Mouse (Mus musculus): ENCODE results near the gene Mapkapk2. TPM values are rescaled to one million over a fixed set of nuclear protein-coding genes. Genes with fewer than 3 reads are reported as not detected.

The Mapkapk2 gene
- polyA plus RNA-seq, 1 experiment from 2014 or later, result 35.9 TPM

DNA sequence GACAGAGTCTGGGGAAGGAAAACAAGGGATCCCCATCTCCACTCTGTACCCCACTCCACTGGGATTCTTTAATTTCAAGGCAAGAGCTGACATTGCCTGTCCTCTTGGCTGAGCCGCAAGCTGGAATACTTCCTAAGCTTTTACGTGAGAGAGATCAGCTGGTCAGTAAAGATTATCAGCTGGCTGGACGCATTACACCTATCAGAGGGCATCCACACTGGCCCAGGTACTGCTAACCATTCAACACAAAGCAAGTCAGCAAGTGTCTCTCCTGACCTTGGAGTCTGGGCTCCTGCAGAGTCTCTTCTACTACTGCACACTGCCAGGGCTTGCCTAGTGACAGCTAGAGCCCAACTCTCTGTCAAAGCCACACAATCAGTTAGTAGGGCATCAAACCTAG, 6.1 kb downstream of the Mapkapk2 start:
- Histone ChIP-seq H3K4me3 (ENCODE audit: low read depth, low read length) (no peak overlapping the region), H3K27me3 (replicated peaks; ENCODE audit: control insufficient read depth, insufficient read depth, low read length) (no peaks in the 10 kb centered on the region), H3K36me3 (ENCODE audit: control insufficient read depth, insufficient read depth) (no peaks in the 10 kb centered on the region), H3K9ac (ENCODE audit: low read depth, low read length) (no peak overlapping the region), H3K27ac (ENCODE audit: low read depth, low read length) (no peak overlapping the region), H3K4me2 (replicated peaks; ENCODE audit: low read depth) (no peak overlapping the region), H3K9me3 (ENCODE audit: control insufficient read depth) (no peaks in the 10 kb centered on the region), H3K4me1 (replicated peaks; ENCODE audit: control insufficient read depth, insufficient read depth, low read length) (peaks cover 31% of the 10 kb centered on the region)
- no peak for ATAC-seq
- 62% methylated on average over 3 of the region's 3 CpGs for WGBS
- TF ChIP-seq CTCF (IDR thresholded peaks at IDR 0.05; ENCODE audit: low read depth), result no peak

DNA sequence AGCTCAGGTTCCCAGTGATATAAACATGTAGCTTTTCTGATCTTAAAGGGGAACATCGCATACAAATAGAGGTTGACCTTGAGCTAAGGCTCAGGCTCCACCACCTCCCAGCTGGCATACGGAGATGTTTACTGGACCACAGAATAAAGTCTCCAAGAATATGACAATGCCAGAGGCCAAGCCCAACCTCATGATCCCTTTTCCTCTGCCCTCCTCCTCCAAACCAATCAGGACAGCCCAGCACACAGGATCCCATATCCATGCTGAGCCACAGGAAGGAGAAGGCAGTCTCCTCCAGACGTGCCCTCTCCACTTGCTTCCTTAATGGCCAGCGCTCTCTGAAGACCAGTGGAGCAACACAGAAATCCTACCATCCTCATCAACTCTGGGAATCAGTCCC, 6.7 kb downstream of the Mapkapk2 start:
- Histone ChIP-seq H3K27me3 (replicated peaks; ENCODE audit: control insufficient read depth, insufficient read depth, low read length) (no peaks in the 10 kb centered on the region), H3K9me3 (ENCODE audit: control insufficient read depth) (no peaks in the 10 kb centered on the region), H3K36me3 (ENCODE audit: control insufficient read depth, insufficient read depth) (no peaks in the 10 kb centered on the region), H3K4me2 (replicated peaks; ENCODE audit: low read depth) (no peak overlapping the region; the same call in 1 of the 2 replicates), H3K9ac (ENCODE audit: low read depth, low read length) (no peak overlapping the region), H3K27ac (ENCODE audit: low read depth, low read length) (no peak overlapping the region), H3K4me1 (replicated peaks; ENCODE audit: control insufficient read depth, insufficient read depth, low read length) (peaks cover 31% of the 10 kb centered on the region), H3K4me3 (ENCODE audit: low read depth, low read length) (no peak overlapping the region)
- 59% methylated on average over 4 of the region's 4 CpGs for WGBS
- no peak for TF ChIP-seq CTCF (IDR thresholded peaks at IDR 0.05; ENCODE audit: low read depth)
- no peak for ATAC-seq

DNA sequence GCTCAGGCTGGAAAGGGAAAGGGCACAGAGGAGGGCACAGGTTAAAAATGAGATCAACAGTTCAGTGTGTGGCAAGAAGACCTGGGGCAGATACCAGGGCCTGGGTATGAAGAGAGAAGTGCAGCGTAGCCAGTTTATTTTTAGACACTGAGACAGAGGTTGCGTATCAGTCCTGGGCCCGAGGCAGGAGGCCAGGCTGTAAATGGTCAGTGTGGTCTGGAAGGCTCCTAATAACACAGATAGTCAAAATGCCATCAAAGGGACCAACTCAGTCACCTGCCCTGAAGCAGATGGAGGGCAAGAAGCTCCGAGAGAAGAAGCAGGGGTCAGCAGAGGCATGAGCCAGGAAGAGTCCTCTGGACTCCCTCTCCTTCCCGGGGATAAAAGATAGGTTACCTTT, 7.4 kb downstream of the Mapkapk2 start:
- H3K36me3 ChIP-seq (ENCODE audit: control insufficient read depth, insufficient read depth), result no peaks in the 10 kb centered on the region
- 45% methylated on average over 5 of the region's 5 CpGs for WGBS
- no peaks in the 10 kb centered on the region for H3K9me3 ChIP-seq (ENCODE audit: control insufficient read depth)
- H3K27me3 ChIP-seq (replicated peaks; ENCODE audit: control insufficient read depth, insufficient read depth, low read length), result no peaks in the 10 kb centered on the region
- H3K9ac ChIP-seq (ENCODE audit: low read depth, low read length), result no peak overlapping the region
- peaks cover 26% of the 10 kb centered on the region for H3K4me1 ChIP-seq (replicated peaks; ENCODE audit: control insufficient read depth, insufficient read depth, low read length)
- no peak overlapping the region for H3K4me3 ChIP-seq (ENCODE audit: low read depth, low read length)
- H3K27ac ChIP-seq (ENCODE audit: low read depth, low read length), result 0 out of 2 replicates have a peak overlapping the region, but pooled peaks have one; percentile 10
- H3K4me2 ChIP-seq (replicated peaks; ENCODE audit: low read depth), result no peak overlapping the region; the same call in 1 of the 2 replicates
- ATAC-seq, result no peak
- TF ChIP-seq CTCF (IDR thresholded peaks at IDR 0.05; ENCODE audit: low read depth), result no peak

- WGBS, result 58% methylated on average over 2 of the region's 2 CpGs
- Histone ChIP-seq H3K27ac (ENCODE audit: low read depth, low read length) (0 out of 2 replicates have a peak overlapping the region, but pooled peaks have one; percentile 10), H3K9ac (ENCODE audit: low read depth, low read length) (no peak overlapping the region), H3K4me1 (replicated peaks; ENCODE audit: control insufficient read depth, insufficient read depth, low read length) (peaks cover 27% of the 10 kb centered on the region), H3K9me3 (ENCODE audit: control insufficient read depth) (no peaks in the 10 kb centered on the region), H3K27me3 (replicated peaks; ENCODE audit: control insufficient read depth, insufficient read depth, low read length) (no peaks in the 10 kb centered on the region), H3K4me2 (replicated peaks; ENCODE audit: low read depth) (no peak overlapping the region), H3K4me3 (ENCODE audit: low read depth, low read length) (no peak overlapping the region), H3K36me3 (ENCODE audit: control insufficient read depth, insufficient read depth) (no peaks in the 10 kb centered on the region)
- no peak; the same call in 1 of the 2 replicates for ATAC-seq
- no peak for TF ChIP-seq CTCF (IDR thresholded peaks at IDR 0.05; ENCODE audit: low read depth)
Observed at GRCm38 (mm10) chr1:131089525-131090127, 8.0 kb downstream of the Mapkapk2 start.

- Histone ChIP-seq H3K27me3 (replicated peaks; ENCODE audit: control insufficient read depth, insufficient read depth, low read length) (no peaks in the 10 kb centered on the region), H3K9me3 (ENCODE audit: control insufficient read depth) (no peaks in the 10 kb centered on the region), H3K4me1 (replicated peaks; ENCODE audit: control insufficient read depth, insufficient read depth, low read length) (peaks cover 38% of the 10 kb centered on the region), H3K9ac (ENCODE audit: low read depth, low read length) (no peak overlapping the region), H3K4me2 (replicated peaks; ENCODE audit: low read depth) (no peak overlapping the region), H3K27ac (ENCODE audit: low read depth, low read length) (no peak overlapping the region), H3K4me3 (ENCODE audit: low read depth, low read length) (no peak overlapping the region), H3K36me3 (ENCODE audit: control insufficient read depth, insufficient read depth) (no peaks in the 10 kb centered on the region)
- TF ChIP-seq CTCF (IDR thresholded peaks at IDR 0.05; ENCODE audit: low read depth), result no peak
- ATAC-seq, result no peak
- 52% methylated on average over 11 of the region's 11 CpGs for WGBS
Observed at GRCm38 (mm10) chr1:131088547-131088946, 9.1 kb downstream of the Mapkapk2 start.

- ATAC-seq, result no peak
- H3K9ac ChIP-seq (ENCODE audit: low read depth, low read length), result no peak overlapping the region
- no peaks in the 10 kb centered on the region for H3K9me3 ChIP-seq (ENCODE audit: control insufficient read depth)
- H3K4me1 ChIP-seq (replicated peaks; ENCODE audit: control insufficient read depth, insufficient read depth, low read length), result peaks cover 38% of the 10 kb centered on the region
- WGBS, result 24% methylated on average over 7 of the region's 7 CpGs
- H3K4me2 ChIP-seq (replicated peaks; ENCODE audit: low read depth), result no peak overlapping the region
- TF ChIP-seq CTCF (IDR thresholded peaks at IDR 0.05; ENCODE audit: low read depth), result no peak
- no peaks in the 10 kb centered on the region for H3K27me3 ChIP-seq (replicated peaks; ENCODE audit: control insufficient read depth, insufficient read depth, low read length)
- H3K27ac ChIP-seq (ENCODE audit: low read depth, low read length), result no peak overlapping the region
- H3K4me3 ChIP-seq (ENCODE audit: low read depth, low read length), result no peak overlapping the region
- H3K36me3 ChIP-seq (ENCODE audit: control insufficient read depth, insufficient read depth), result no peaks in the 10 kb centered on the region
Observed at GRCm38 (mm10) chr1:131086907-131087306, 10.7 kb downstream of the Mapkapk2 start.

All from intestine, postnatal 0 days (tissue).